Mouse (Mus musculus): ENCODE data around the gene Socs2.

GRCm38 (mm10) chr10:95360048-95360447 lies 56.9 kb downstream of the Socs2 start:
- TF ChIP-seq POLR2A (IDR thresholded peaks at IDR 0.05; ENCODE audit: low read depth, low read length) (no peak), CTCF (IDR thresholded peaks at IDR 0.05; ENCODE audit: extremely low read depth, insufficient read length, insufficient replicate concordance, low read depth, low read length) (no peak)

Measured in small intestine, adult 2 months (tissue).